Mouse (Mus musculus) hindbrain, embryonic 12.5 days (tissue): ENCODE results near the gene 2610028H24Rik. TPM values are rescaled to one million over a fixed set of nuclear protein-coding genes. Genes with fewer than 3 reads are reported as not detected.

ENCODE experiments used
- ATAC-seq: fragments of 200-750 bp; cut with Nextera tagmentation; 2 replicates; pipeline ENCODE4 v1.8.0; 2017; ENCODE audit warnings: moderate TSS enrichment; ENCODE audit not compliant: low FRiP score
- H3K27ac ChIP-seq: fragments of 300-500 bp; sonication (generic); 2 replicates; pipeline ENCODE4 v1.5.1; 2016; ENCODE audit warnings: mild to moderate bottlenecking
- H3K27me3 ChIP-seq: fragments of 300-500 bp; sonication (generic); 2 replicates; pipeline ENCODE4 v1.6.1; 2016; ENCODE audit warnings: mild to moderate bottlenecking
- H3K36me3 ChIP-seq: fragments of 300-500 bp; sonication (generic); 2 replicates; pipeline ENCODE4 v1.6.1; 2016; ENCODE audit warnings: mild to moderate bottlenecking
- H3K4me1 ChIP-seq: fragments of 300-500 bp; sonication (generic); 2 replicates; pipeline ENCODE4 v1.6.1; 2016
- H3K4me2 ChIP-seq: fragments of 300-500 bp; sonication (generic); replicated peaks from 2 replicates; pipeline ENCODE4 v1.6.1; 2016; ENCODE audit warnings: mild to moderate bottlenecking
- H3K4me3 ChIP-seq: fragments of 300-500 bp; sonication (generic); 2 replicates; pipeline ENCODE4 v1.5.1; 2016; ENCODE audit warnings: mild to moderate bottlenecking
- H3K9ac ChIP-seq: fragments of 300-500 bp; sonication (generic); 2 replicates; pipeline ENCODE4 v1.6.1; 2016; ENCODE audit warnings: mild to moderate bottlenecking, moderate library complexity
- H3K9me3 ChIP-seq: fragments of 300-500 bp; sonication (generic); replicated peaks from 2 replicates; pipeline ENCODE4 v1.6.1; 2016; ENCODE audit warnings: mild to moderate bottlenecking
- WGBS: fragments of 180-500 bp; shearing (Covaris S2); methylation state at CpG from one replicate; pipeline ENCODE4 v1.1.7; 2016; 5-methylcytosine and 5-hydroxymethylcytosine counted together
- polyA plus RNA-seq: library from polyadenylated mRNA; unstranded; fragments of >200 nt; fragmentation: Nextera tagmentation; extraction: Ambion mirVana; gene quantifications from 2 replicates; pipeline ENCODE4 v1.2.1, GENCODE M21; 2016

Gene 2610028H24Rik
- polyA plus RNA-seq: not detected in 2 replicates

- Histone ChIP-seq H3K36me3 (no peaks in the 10 kb centered on the region), H3K4me2 (no peak within 1 kb of the TSS), H3K4me3 (no peak within 1 kb of the TSS), H3K9ac (no peak within 1 kb of the TSS), H3K4me1 (peaks cover under 1% of the 10 kb centered on the region; the same call in 1 of the 2 replicates), H3K9me3 (no peaks in the 10 kb centered on the region), H3K27ac (no peak within 1 kb of the TSS), H3K27me3 (no peaks in the 10 kb centered on the region)
- no peak for ATAC-seq
- WGBS: 66% methylated on average over 5 of the region's 5 CpGs
Observed at GRCm38 (mm10) chr10:76448851-76449250, at the start of gene 2610028H24Rik. TSS of gene 2610028H24Rik (plus strand) at chr10:76449081.

GRCm38 (mm10) chr10:76408520-76408919 is 40.4 kb upstream of the 2610028H24Rik start:
- Histone ChIP-seq H3K4me1 (no peaks in the 10 kb centered on the region), H3K9me3 (no peaks in the 10 kb centered on the region), H3K27ac (no peak overlapping the region), H3K4me3 (no peak overlapping the region), H3K27me3 (no peaks in the 10 kb centered on the region), H3K36me3 (peaks cover 83% of the 10 kb centered on the region), H3K4me2 (no peak overlapping the region), H3K9ac (no peak overlapping the region)
- ATAC-seq: no peak
- WGBS: 91% methylated on average over 10 of the region's 10 CpGs

GRCm38 (mm10) chr10:76416811-76417210 is 32.1 kb upstream of the 2610028H24Rik start:
- Histone ChIP-seq H3K4me2 (no peak overlapping the region), H3K4me1 (no peaks in the 10 kb centered on the region), H3K9ac (no peak overlapping the region), H3K36me3 (peaks cover 83% of the 10 kb centered on the region), H3K27me3 (no peaks in the 10 kb centered on the region), H3K9me3 (no peaks in the 10 kb centered on the region), H3K27ac (no peak overlapping the region), H3K4me3 (no peak overlapping the region)
- 87% methylated on average over 12 of the region's 12 CpGs for WGBS
- no peak for ATAC-seq

- Histone ChIP-seq H3K27ac (no peak overlapping the region), H3K36me3 (peaks cover 92% of the 10 kb centered on the region), H3K4me1 (no peaks in the 10 kb centered on the region)
Observed at GRCm38 (mm10) chr10:76425674-76426073, 23.2 kb upstream of the 2610028H24Rik start.

GRCm38 (mm10) chr10:76433925-76434324 is 15.0 kb upstream of the 2610028H24Rik start:
- H3K36me3 ChIP-seq: peaks cover 95% of the 10 kb centered on the region
- no peaks in the 10 kb centered on the region for H3K9me3 ChIP-seq
- no peak for ATAC-seq
- H3K4me3 ChIP-seq: no peak overlapping the region
- H3K9ac ChIP-seq: no peak overlapping the region
- WGBS: 92% methylated on average over 11 of the region's 11 CpGs
- no peaks in the 10 kb centered on the region for H3K4me1 ChIP-seq
- no peaks in the 10 kb centered on the region for H3K27me3 ChIP-seq
- H3K27ac ChIP-seq: no peak overlapping the region
- no peak overlapping the region for H3K4me2 ChIP-seq

More at GRCm38 (mm10) chr10:76425674-76426073, 23.2 kb upstream of the 2610028H24Rik start:
- no peak overlapping the region for H3K4me2 ChIP-seq
- ATAC-seq: no peak
- no peak overlapping the region for H3K9ac ChIP-seq
- whole genome bisulfite sequencing: 96% methylated on average over 7 of the region's 7 CpGs
- H3K27me3 ChIP-seq: no peaks in the 10 kb centered on the region
- H3K9me3 ChIP-seq: no peaks in the 10 kb centered on the region
- H3K4me3 ChIP-seq: no peak overlapping the region

GRCm38 (mm10) chr10:76439107-76439890 is 9.6 kb upstream of the 2610028H24Rik start:
- no peaks in the 10 kb centered on the region for H3K9me3 ChIP-seq

GRCm38 (mm10) chr10:76440281-76440680 is 8.6 kb upstream of the 2610028H24Rik start, which contains the start of gene AC141477.1:
TSS of gene AC141477.1 (minus strand) at chr10:76440444.
- H3K4me3 ChIP-seq: no peak within 1 kb of the TSS
- peaks cover 17% of the 10 kb centered on the region for H3K4me1 ChIP-seq
- H3K9ac ChIP-seq: no peak within 1 kb of the TSS
- no peak within 1 kb of the TSS for H3K27ac ChIP-seq
- H3K27me3 ChIP-seq: no peaks in the 10 kb centered on the region
- no peaks in the 10 kb centered on the region for H3K9me3 ChIP-seq
- 96% methylated on average over 17 of the region's 17 CpGs for WGBS
- H3K4me2 ChIP-seq: peak within 1 kb of the TSS; percentile 77; the same call in 1 of the 2 replicates
- H3K36me3 ChIP-seq: peaks cover 48% of the 10 kb centered on the region
- no peak for ATAC-seq

More at GRCm38 (mm10) chr10:76439107-76439890, 9.6 kb upstream of the 2610028H24Rik start:
- WGBS: 93% methylated on average over 9 of the region's 9 CpGs
- H3K9ac ChIP-seq: no peak overlapping the region
- peaks cover 17% of the 10 kb centered on the region for H3K4me1 ChIP-seq
- no peak overlapping the region for H3K27ac ChIP-seq
- no peak overlapping the region for H3K4me3 ChIP-seq
- peaks cover 57% of the 10 kb centered on the region for H3K36me3 ChIP-seq
- H3K27me3 ChIP-seq: no peaks in the 10 kb centered on the region
- no peak for ATAC-seq
- H3K4me2 ChIP-seq: no peak overlapping the region

- H3K4me3 ChIP-seq: peak within 1 kb of the TSS; percentile 87
- peak within 1 kb of the TSS; percentile 77 for H3K4me2 ChIP-seq
- H3K9ac ChIP-seq: peak within 1 kb of the TSS; percentile 76
- peaks cover 17% of the 10 kb centered on the region for H3K4me1 ChIP-seq
- peak within 1 kb of the TSS; percentile 87 for H3K27ac ChIP-seq
- under 1% methylated on average over 77 of the region's 78 CpGs for WGBS
- H3K36me3 ChIP-seq: peaks cover 26% of the 10 kb centered on the region
- H3K27me3 ChIP-seq: no peaks in the 10 kb centered on the region
- peak; percentile 100 for ATAC-seq
- H3K9me3 ChIP-seq: no peaks in the 10 kb centered on the region
Observed at GRCm38 (mm10) chr10:76442178-76443088, 6.4 kb upstream of the 2610028H24Rik start, which contains the start of gene Pcnt. TSS of gene Pcnt (minus strand) at chr10:76442786.

GRCm38 (mm10) chr10:76445996-76446681 is 2.7 kb upstream of the 2610028H24Rik start:
- WGBS: 81% methylated on average over 4 of the region's 4 CpGs
- H3K27ac ChIP-seq: no peak overlapping the region
- ATAC-seq: no peak
- H3K9me3 ChIP-seq: no peaks in the 10 kb centered on the region
- no peaks in the 10 kb centered on the region for H3K36me3 ChIP-seq
- H3K4me2 ChIP-seq: no peak overlapping the region
- H3K9ac ChIP-seq: no peak overlapping the region
- peaks cover 15% of the 10 kb centered on the region for H3K4me1 ChIP-seq
- H3K27me3 ChIP-seq: no peaks in the 10 kb centered on the region
- no peak overlapping the region for H3K4me3 ChIP-seq

GRCm38 (mm10) chr10:76447406-76448229 is 1.3 kb upstream of the 2610028H24Rik start:
- ATAC-seq: no peak
- no peak overlapping the region for H3K9ac ChIP-seq
- H3K9me3 ChIP-seq: no peaks in the 10 kb centered on the region
- H3K36me3 ChIP-seq: no peaks in the 10 kb centered on the region
- H3K27me3 ChIP-seq: no peaks in the 10 kb centered on the region
- 85% methylated on average over 15 of the region's 15 CpGs for WGBS
- peaks cover 9% of the 10 kb centered on the region for H3K4me1 ChIP-seq
- H3K27ac ChIP-seq: no peak overlapping the region
- H3K4me2 ChIP-seq: no peak overlapping the region
- H3K4me3 ChIP-seq: no peak overlapping the region

GRCm38 (mm10) chr10:76455289-76455688 is 6.4 kb downstream of the 2610028H24Rik start:
- H3K9me3 ChIP-seq: 0 out of 2 replicates have a peak, but pooled peaks cover 8% of the 10 kb centered on the region
- H3K4me2 ChIP-seq: no peak overlapping the region
- 52% methylated on average over 5 of the region's 5 CpGs for WGBS
- no peak for ATAC-seq
- H3K4me3 ChIP-seq: no peak overlapping the region
- no peak overlapping the region for H3K27ac ChIP-seq
- H3K36me3 ChIP-seq: no peaks in the 10 kb centered on the region
- no peaks in the 10 kb centered on the region for H3K4me1 ChIP-seq
- H3K9ac ChIP-seq: no peak overlapping the region
- no peaks in the 10 kb centered on the region for H3K27me3 ChIP-seq
